Comparison of ENCODE assay signal across 8 mouse cellular contexts in genomic region chr10:120201131-120201921, GRCm38 (mm10). TPM values are rescaled to one million over a fixed set of nuclear protein-coding genes. Genes with fewer than 3 reads are reported as not detected.
DNase-seq lines count a peak whose midpoint lies in the region; ATAC-seq and TF ChIP-seq lines count a peak whose summit lies in the region.

Gene Tmbim4 (plus strand): TSS chr10:120201590.

- H3K36me3 ChIP-seq in E14TG2a.4 (ENCODE audit: insufficient read depth, low read length) = no peaks in the 10 kb centered on the region
- H3K36me3 ChIP-seq in forebrain, embryonic 16.5 days (ENCODE audit: control insufficient read depth, insufficient read depth) = no peaks in the 10 kb centered on the region
- H3K36me3 ChIP-seq in hindbrain, embryonic 10.5 days = no peaks in the 10 kb centered on the region

- peak within 1 kb of the TSS; percentile 72 for H3K27ac ChIP-seq in bone marrow macrophage, adult 2 months (ENCODE audit: insufficient read depth, low read depth, low read length)
- H3K27ac ChIP-seq in forebrain, embryonic 16.5 days (ENCODE audit: low read length) = no peak within 1 kb of the TSS
- peak within 1 kb of the TSS; percentile 80 for H3K27ac ChIP-seq in hindbrain, embryonic 10.5 days

- peak within 1 kb of the TSS; percentile 33 for H3K9ac ChIP-seq in forebrain, embryonic 16.5 days (replicated peaks; ENCODE audit: low read depth, low read length)

- peak within 1 kb of the TSS; percentile 68 for H3K4me2 ChIP-seq in forebrain, embryonic 16.5 days (ENCODE audit: low read length)

- H3K4me1 ChIP-seq in E14TG2a.4 (replicated peaks; ENCODE audit: low read depth, low read length) = peaks cover 39% of the 10 kb centered on the region
- H3K4me1 ChIP-seq in bone marrow macrophage, adult 2 months (ENCODE audit: control insufficient read depth, insufficient read depth, low read length) = peaks cover 21% of the 10 kb centered on the region
- H3K4me1 ChIP-seq in forebrain, embryonic 16.5 days (replicated peaks; ENCODE audit: control insufficient read depth, insufficient read depth, low read length) = peaks cover 9% of the 10 kb centered on the region; the same call in 1 of the 2 replicates
- peaks cover 9% of the 10 kb centered on the region; the same call in 1 of the 2 replicates for H3K4me1 ChIP-seq in hindbrain, embryonic 10.5 days (replicated peaks)

- peak; percentile 63 for DNase-seq in hindbrain, embryonic 10.5 days (ENCODE audit: low spot score)
- peak; percentile 11 to 14 for DNase-seq in layer of hippocampus, postnatal 10 days (ENCODE audit: low spot score in 2 of 2)
- DNase-seq in lung, postnatal 14 days = peak; percentile 76
- peak; percentile 43 for DNase-seq in ovary, postnatal 14 days (ENCODE audit: low spot score)
- peak; percentile 73 to 74 for DNase-seq in urinary bladder, adult 18-20 months (ENCODE audit: low spot score in 2 of 2)

- WGBS in forebrain, embryonic 16.5 days = under 1% methylated on average over 65 of the region's 65 CpGs
- WGBS in hindbrain, embryonic 10.5 days = 1% methylated on average over 65 of the region's 65 CpGs

- peak; percentile 38; the same call in 1 of the 2 replicates for ATAC-seq in forebrain, embryonic 16.5 days

- peaks cover 16% of the 10 kb centered on the region for H3K27me3 ChIP-seq in E14TG2a.4 (ENCODE audit: insufficient read depth, low read length)
- H3K27me3 ChIP-seq in forebrain, embryonic 16.5 days (replicated peaks; ENCODE audit: control insufficient read depth, insufficient read depth, low read length) = peaks cover 17% of the 10 kb centered on the region
- peaks cover 49% of the 10 kb centered on the region for H3K27me3 ChIP-seq in hindbrain, embryonic 10.5 days (ENCODE audit: insufficient read depth, poor library complexity, severe bottlenecking)

- TF ChIP-seq POLR2A in bone marrow macrophage, adult 2 months (IDR thresholded peaks at IDR 0.05; ENCODE audit: borderline replicate concordance, low read depth, low read length) = no peak

- peak within 1 kb of the TSS; percentile 80 for H3K4me3 ChIP-seq in E14TG2a.4 (replicated peaks; ENCODE audit: low read length)
- peak within 1 kb of the TSS; percentile 68 for H3K4me3 ChIP-seq in bone marrow macrophage, adult 2 months (ENCODE audit: insufficient read depth, low read length)
- peak within 1 kb of the TSS; percentile 46 for H3K4me3 ChIP-seq in forebrain, embryonic 16.5 days (replicated peaks; ENCODE audit: low read length)
- H3K4me3 ChIP-seq in hindbrain, embryonic 10.5 days = peak within 1 kb of the TSS; percentile 66

- H3K9me3 ChIP-seq in E14TG2a.4 (ENCODE audit: low read length) = no peaks in the 10 kb centered on the region
- no peaks in the 10 kb centered on the region for H3K9me3 ChIP-seq in forebrain, embryonic 16.5 days (ENCODE audit: control insufficient read depth, low read length)
- no peaks in the 10 kb centered on the region for H3K9me3 ChIP-seq in hindbrain, embryonic 10.5 days

- no peak for TF ChIP-seq CTCF in E14TG2a.4 (conservative IDR thresholded peaks at IDR 0.05; ENCODE audit: low read length)
- TF ChIP-seq CTCF in bone marrow macrophage, adult 2 months (IDR thresholded peaks at IDR 0.05; ENCODE audit: low read depth, low read length) = no peak

RNA-seq across cellular contexts. Expression of gene Tmbim4, which starts in this region (rescaled TPM):
- polyA plus RNA-seq in bone marrow macrophage, adult 2 months (2012; ENCODE audit: insufficient read depth, insufficient read length, missing spikeins) = 157 and 180 TPM in 2 replicates
- 76.7 and 80.7 TPM in 2 replicates for polyA plus RNA-seq in forebrain, embryonic 16.5 days (2015; fragmentation: Nextera tagmentation; extraction: Ambion mirVana)
- 93.9 and 95.2 TPM in 2 replicates for polyA plus RNA-seq in hindbrain, embryonic 10.5 days (2016; fragmentation: Nextera tagmentation; extraction: Ambion mirVana)
- total RNA-seq in layer of hippocampus, postnatal 10 days (2021) = 10 to 100 TPM; 56.2 to 57.1 TPM

Comparison
In these comparisons a context has a peak if more than half of its experiments do, and no peak if none do; other contexts are left out.
1. DNase-seq: peak in every context shown above with its lines; median percentile 76 in lung, postnatal 14 days; 74 in urinary bladder, adult 18-20 months; 63 in hindbrain, embryonic 10.5 days; 43 in ovary, postnatal 14 days; 12 in layer of hippocampus, postnatal 10 days.